Mouse (Mus musculus) stomach, embryonic 16.5 days (tissue): ENCODE measurements around the gene Dmrt1. TPM values are rescaled to one million over a fixed set of nuclear protein-coding genes. Genes with fewer than 3 reads are reported as not detected.

Experiments
- ATAC-seq: fragments of 200-750 bp; cut with Nextera tagmentation; 2 replicates; pipeline ENCODE4 v1.8.0; 2017; ENCODE audit warnings: moderate number of reproducible peaks, moderate TSS enrichment; ENCODE audit not compliant: insufficient read depth, low FRiP score
- H3K27ac ChIP-seq: fragments of 300-500 bp; sonication (generic); 2 replicates; pipeline ENCODE4 v1.5.1; 2014; ENCODE audit warnings: low read length
- H3K27me3 ChIP-seq: fragments of 300-500 bp; sonication (generic); 2 replicates; pipeline ENCODE4 v1.6.1; 2014; ENCODE audit warnings: low read length, control low read depth, mixed read lengths; ENCODE audit not compliant: control insufficient read depth, insufficient read depth
- H3K36me3 ChIP-seq: fragments of 300-500 bp; sonication (generic); 2 replicates; pipeline ENCODE4 v1.6.1; 2014; ENCODE audit warnings: low read length; ENCODE audit not compliant: control insufficient read depth, insufficient read depth
- H3K4me1 ChIP-seq: fragments of 300-500 bp; sonication (generic); 2 replicates; pipeline ENCODE4 v1.6.1; 2014; ENCODE audit warnings: low read length, control low read depth, mixed read lengths; ENCODE audit not compliant: control insufficient read depth, insufficient read depth
- H3K4me2 ChIP-seq: fragments of 300-500 bp; sonication (generic); 2 replicates; pipeline ENCODE4 v1.6.1; 2014; ENCODE audit warnings: low read depth, low read length, mixed read lengths
- H3K4me3 ChIP-seq: fragments of 300-500 bp; sonication (generic); replicated peaks from 2 replicates; pipeline ENCODE4 v1.5.1; 2014; ENCODE audit warnings: mild to moderate bottlenecking, low read length
- H3K9ac ChIP-seq: fragments of 300-500 bp; sonication (generic); 2 replicates; pipeline ENCODE4 v1.6.1; 2014; ENCODE audit warnings: low read length
- H3K9me3 ChIP-seq: fragments of 300-500 bp; sonication (generic); replicated peaks from 2 replicates; pipeline ENCODE4 v1.6.1; 2016; ENCODE audit warnings: low read length, control low read depth; ENCODE audit not compliant: control insufficient read depth
- WGBS: fragments of 180-500 bp; shearing (Covaris S2); extraction: QIAGEN DNeasy Blood & Tissue Kit; methylation state at CpG from one replicate; pipeline ENCODE4 v1.1.7; 2014; 5-methylcytosine and 5-hydroxymethylcytosine counted together
- polyA plus RNA-seq: library from polyadenylated mRNA; unstranded; fragments of >200 nt; fragmentation: Nextera tagmentation; extraction: Ambion mirVana; gene quantifications from 2 replicates; pipeline ENCODE4 v1.2.1, GENCODE M21; 2015

Gene Dmrt1
- polyA plus RNA-seq, 1 experiment from 2014 or later, result not detected

- Histone ChIP-seq H3K9ac (peak overlapping the region; percentile 38; the same call in 1 of the 2 replicates), H3K4me2 (peak overlapping the region; percentile 63), H3K27me3 (peaks cover 86% of the 10 kb centered on the region), H3K9me3 (no peaks in the 10 kb centered on the region), H3K4me3 (peak overlapping the region; percentile 40), H3K27ac (no peak overlapping the region), H3K36me3 (no peaks in the 10 kb centered on the region), H3K4me1 (peaks cover 18% of the 10 kb centered on the region)
- 1% methylated on average over 42 of the region's 42 CpGs for WGBS
- no peak for ATAC-seq
These were observed 105.7 kb downstream of the Dmrt1 start for GRCm38 (mm10) chr19:25611116-25611515.

DNA sequence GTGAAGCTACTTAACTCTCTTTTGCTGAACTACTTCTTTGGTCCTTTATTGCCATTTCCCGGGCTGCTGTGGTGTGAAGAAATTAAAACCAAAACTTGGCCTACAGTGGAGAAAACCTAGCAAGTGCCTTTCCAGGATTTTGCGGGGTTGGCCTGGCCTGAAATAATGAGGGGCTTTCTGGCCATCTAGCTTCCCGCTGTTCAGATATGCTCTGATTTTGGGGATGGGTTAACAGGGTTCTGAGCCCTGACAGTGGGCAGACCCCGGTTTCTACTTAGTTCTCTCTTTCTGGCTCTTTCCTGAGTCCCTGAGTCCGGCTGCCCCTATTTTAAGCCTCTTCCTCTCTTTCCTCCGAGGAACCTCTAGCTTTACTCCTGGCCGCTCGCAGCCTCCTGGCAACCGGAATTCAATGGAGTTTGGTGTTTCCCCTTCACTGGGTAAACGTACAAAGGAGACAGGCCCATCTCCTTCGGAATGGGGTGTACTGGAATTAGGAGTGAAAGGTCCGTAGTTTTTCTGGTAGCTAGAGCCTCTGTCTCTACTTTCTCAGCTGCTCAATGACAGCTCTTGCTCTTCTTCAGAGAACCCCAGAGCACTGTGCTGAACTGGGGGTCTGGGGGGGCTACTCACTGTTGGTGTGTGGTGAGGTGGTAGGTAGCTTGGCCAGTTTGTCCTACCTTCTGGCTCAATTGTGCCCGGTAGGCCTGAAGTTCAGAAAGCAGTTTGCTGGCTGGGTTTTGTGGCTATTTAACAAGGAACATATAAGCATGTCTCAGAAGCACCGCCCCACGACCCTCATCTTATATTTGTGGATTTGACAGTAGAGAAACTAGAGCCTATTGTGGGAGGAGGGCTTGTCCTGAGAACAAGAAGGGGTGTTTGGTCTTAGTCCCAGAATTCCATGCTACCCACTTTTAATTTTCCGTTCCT is 106.7 kb downstream of the Dmrt1 start:
- H3K36me3 ChIP-seq, result no peaks in the 10 kb centered on the region
- peaks cover 86% of the 10 kb centered on the region for H3K27me3 ChIP-seq
- no peak overlapping the region for H3K4me3 ChIP-seq
- H3K9me3 ChIP-seq, result no peaks in the 10 kb centered on the region
- no peak overlapping the region for H3K4me2 ChIP-seq
- ATAC-seq, result no peak
- no peak overlapping the region for H3K27ac ChIP-seq
- H3K9ac ChIP-seq, result no peak overlapping the region
- 22% methylated on average over 16 of the region's 16 CpGs for WGBS
- H3K4me1 ChIP-seq, result peaks cover 15% of the 10 kb centered on the region

DNA sequence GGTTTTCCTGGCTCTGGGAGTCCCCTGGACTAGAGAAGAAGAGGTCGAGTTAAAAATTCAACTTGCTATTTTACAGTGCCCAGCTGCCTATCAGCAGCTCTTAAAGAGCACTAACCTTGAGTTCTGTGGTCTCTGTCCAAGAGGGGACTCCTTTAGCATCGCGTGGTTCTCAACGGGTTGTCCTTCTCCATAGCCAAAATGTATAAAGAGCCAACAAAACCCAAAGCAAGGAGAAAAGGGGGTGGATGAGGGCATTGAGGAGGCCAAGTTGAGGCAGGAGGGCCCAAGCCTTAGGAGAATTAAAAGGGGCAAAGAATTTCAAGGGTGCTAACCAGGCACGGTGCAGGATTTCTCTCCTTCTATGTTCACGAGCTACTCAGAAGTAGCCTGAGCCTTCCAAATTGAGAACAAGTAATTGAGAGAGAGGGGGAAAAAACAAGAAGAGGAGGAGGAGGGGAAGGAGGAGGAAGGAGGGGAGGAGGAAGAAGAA is 107.4 kb downstream of the Dmrt1 start:
- peaks cover 86% of the 10 kb centered on the region for H3K27me3 ChIP-seq
- no peak overlapping the region for H3K9ac ChIP-seq
- ATAC-seq, result no peak
- no peak overlapping the region for H3K4me2 ChIP-seq
- H3K9me3 ChIP-seq, result no peaks in the 10 kb centered on the region
- no peak overlapping the region for H3K27ac ChIP-seq
- H3K4me3 ChIP-seq, result no peak overlapping the region
- H3K36me3 ChIP-seq, result no peaks in the 10 kb centered on the region
- peaks cover 15% of the 10 kb centered on the region for H3K4me1 ChIP-seq
- 15% methylated on average over 6 of the region's 6 CpGs for WGBS

GRCm38 (mm10) chr19:25613476-25614300 is 108.3 kb downstream of the Dmrt1 start:
- Histone ChIP-seq H3K4me2 (no peak overlapping the region), H3K36me3 (no peaks in the 10 kb centered on the region), H3K4me3 (no peak overlapping the region), H3K27me3 (peaks cover 86% of the 10 kb centered on the region), H3K9me3 (no peaks in the 10 kb centered on the region), H3K9ac (no peak overlapping the region), H3K4me1 (peaks cover 15% of the 10 kb centered on the region), H3K27ac (no peak overlapping the region)
- WGBS, result 17% methylated on average over 13 of the region's 13 CpGs
- ATAC-seq, result no peak

GRCm38 (mm10) chr19:25615889-25616288 is 110.5 kb downstream of the Dmrt1 start:
- Histone ChIP-seq H3K4me3 (no peak overlapping the region), H3K9ac (no peak overlapping the region), H3K4me2 (no peak overlapping the region), H3K27me3 (peaks cover 92% of the 10 kb centered on the region), H3K36me3 (no peaks in the 10 kb centered on the region), H3K27ac (no peak overlapping the region), H3K9me3 (no peaks in the 10 kb centered on the region), H3K4me1 (peaks cover 4% of the 10 kb centered on the region)
- ATAC-seq, result no peak
- 7% methylated on average over 6 of the region's 6 CpGs for whole genome bisulfite sequencing

DNA sequence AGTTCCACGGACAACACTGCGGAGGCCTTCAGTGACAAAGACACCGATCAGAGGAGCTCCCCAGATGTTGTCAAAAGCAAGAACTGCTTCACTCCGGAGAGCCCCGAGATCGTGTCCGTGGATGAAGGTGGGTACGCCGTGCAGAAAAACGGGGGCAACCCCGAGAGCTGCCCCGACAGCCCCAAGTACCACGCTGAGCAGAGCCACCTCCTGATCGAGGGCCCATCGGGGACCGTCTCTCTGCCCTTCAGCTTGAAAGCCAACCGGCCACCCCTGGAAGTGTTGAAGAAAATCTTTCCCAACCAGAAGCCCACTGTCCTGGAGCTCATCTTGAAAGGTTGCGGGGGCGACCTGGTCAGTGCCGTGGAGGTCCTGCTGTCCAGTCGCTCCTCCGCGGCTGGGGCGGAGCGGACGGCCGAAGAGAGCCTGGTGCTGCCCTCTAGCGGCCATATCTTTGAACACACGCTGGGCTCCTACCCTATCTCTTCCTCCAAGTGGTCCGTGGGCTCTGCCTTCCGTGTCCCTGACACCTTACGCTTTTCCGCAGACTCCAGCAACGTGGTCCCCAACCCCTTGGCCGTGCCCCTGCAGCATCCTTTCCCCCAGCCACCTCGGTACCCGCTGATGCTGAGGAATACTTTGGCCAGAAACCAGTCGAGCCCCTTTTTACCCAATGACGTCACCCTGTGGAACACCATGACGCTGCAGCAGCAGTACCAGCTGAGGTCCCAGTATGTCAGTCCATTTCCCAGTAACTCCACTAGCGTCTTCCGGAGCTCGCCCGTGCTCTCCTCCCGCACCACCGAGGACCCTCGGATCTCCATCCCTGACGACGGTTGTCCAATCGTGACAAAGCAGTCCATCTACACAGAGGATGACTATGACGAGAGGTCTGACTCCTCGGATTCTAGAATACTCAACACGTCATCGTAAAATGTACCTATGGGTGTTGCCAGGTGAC is 117.2 kb downstream of the Dmrt1 start:
- peak; percentile 53; the same call in 1 of the 2 replicates for ATAC-seq
- Histone ChIP-seq H3K4me1 (no peaks in the 10 kb centered on the region), H3K9ac (peak overlapping the region; percentile 54), H3K4me3 (peak overlapping the region; percentile 34), H3K4me2 (peak overlapping the region; percentile 57), H3K9me3 (no peaks in the 10 kb centered on the region), H3K27me3 (peaks cover 82% of the 10 kb centered on the region), H3K27ac (no peak overlapping the region), H3K36me3 (no peaks in the 10 kb centered on the region)
- 31% methylated on average over 54 of the region's 54 CpGs for WGBS

- ATAC-seq, result 0 out of 2 replicates have a peak, but pooled peaks have one; percentile 40
- Histone ChIP-seq H3K27ac (no peak overlapping the region), H3K4me2 (no peak overlapping the region), H3K9ac (no peak overlapping the region), H3K4me3 (no peak overlapping the region), H3K4me1 (no peaks in the 10 kb centered on the region), H3K9me3 (no peaks in the 10 kb centered on the region), H3K36me3 (no peaks in the 10 kb centered on the region), H3K27me3 (peaks cover 32% of the 10 kb centered on the region)
- WGBS, result 10% methylated on average over 9 of the region's 9 CpGs
These were observed 123.1 kb downstream of the Dmrt1 start for GRCm38 (mm10) chr19:25628490-25628889.

DNA sequence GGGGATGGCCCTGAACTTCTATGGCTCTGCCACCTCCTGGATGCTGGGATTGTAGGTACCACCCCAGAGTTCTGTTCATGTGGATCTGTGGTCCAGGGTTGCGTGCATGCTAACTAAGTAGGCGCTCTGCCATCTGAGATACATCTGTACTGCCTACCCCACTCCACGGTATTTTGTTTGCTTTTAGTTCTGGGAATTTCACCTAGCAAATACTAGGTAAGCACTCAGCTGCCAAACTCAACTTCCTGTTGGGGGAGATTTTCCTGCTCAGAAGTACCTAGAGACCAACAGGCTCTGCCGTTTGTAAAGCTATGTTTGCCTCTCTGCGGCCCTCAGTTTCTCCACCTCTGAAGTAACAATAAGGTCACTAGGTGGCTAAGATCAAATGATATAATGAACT is 129.7 kb downstream of the Dmrt1 start:
- Histone ChIP-seq H3K9me3 (no peaks in the 10 kb centered on the region), H3K27ac (no peak overlapping the region), H3K4me2 (no peak overlapping the region), H3K27me3 (peaks cover 3% of the 10 kb centered on the region), H3K36me3 (no peaks in the 10 kb centered on the region), H3K4me3 (no peak overlapping the region), H3K9ac (no peak overlapping the region), H3K4me1 (no peaks in the 10 kb centered on the region)
- ATAC-seq, result no peak
- WGBS, result 62% methylated on average over 5 of the region's 5 CpGs
